Mouse (Mus musculus) CH12.LX (cell line): ENCODE measurements around the gene Ube2n. TPM values are rescaled to one million over a fixed set of nuclear protein-coding genes. Genes with fewer than 3 reads are reported as not detected.

ENCODE experiments used
- DNase-seq: peaks from one replicate; pipeline ENCODE4 v3.0.0-alpha.2; 2013; ENCODE audit errors: extremely low read depth
- H3K27ac ChIP-seq: 2 replicates; pipeline ENCODE4 v1.5.1; 2012; ENCODE audit warnings: low read depth, mild to moderate bottlenecking, control low read depth, moderate library complexity; ENCODE audit not compliant: insufficient read depth
- H3K27me3 ChIP-seq: replicated peaks from 2 replicates; pipeline ENCODE3; 2012; ENCODE audit warnings: inconsistent platforms
- H3K36me3 ChIP-seq, 2 experiments: replicated peaks in 1 of 2; 2 replicates each; pipeline versions ENCODE3 to v1.6.1; 2012; ENCODE audit warnings: inconsistent platforms in 1 of 2, low read length in 1 of 2, mild to moderate bottlenecking in 1 of 2, mixed read lengths in 1 of 2, moderate library complexity in 1 of 2; ENCODE audit not compliant: control insufficient read depth in 1 of 2, insufficient read depth in 1 of 2
- H3K4me1 ChIP-seq, 2 experiments: 2 replicates each; pipeline ENCODE4 v1.6.1; 2012; ENCODE audit warnings: inconsistent platforms in 1 of 2, moderate library complexity in 1 of 2; ENCODE audit not compliant: insufficient read depth in 2 of 2, control insufficient read depth in 1 of 2
- H3K4me2 ChIP-seq: 2 replicates; pipeline ENCODE4 v1.6.1; 2012; ENCODE audit warnings: low read depth, mild to moderate bottlenecking, control low read depth; ENCODE audit not compliant: poor library complexity, insufficient read depth, severe bottlenecking
- H3K4me3 ChIP-seq, 3 experiments: fragments of 150-350 bp in 1 of 3; sonication (generic) in 1 of 3; replicated peaks in 1 of 3; 2 replicates each; pipeline versions ENCODE3 to v1.5.1; 2011 to 2012; ENCODE audit warnings: low read depth in 2 of 3, low read length in 2 of 3, mild to moderate bottlenecking in 2 of 3, moderate library complexity in 2 of 3, control low read depth in 1 of 3, improper control_type of control experiment in 1 of 3, inconsistent platforms in 1 of 3, mixed read lengths in 1 of 3; ENCODE audit not compliant: poor library complexity in 1 of 3
- H3K79me2 ChIP-seq: replicated peaks from 2 replicates; pipeline ENCODE4 v1.6.1; 2012; ENCODE audit warnings: mild to moderate bottlenecking, moderate library complexity; ENCODE audit not compliant: control insufficient read depth, poor library complexity, insufficient read depth, severe bottlenecking; ENCODE audit errors: extremely low read depth
- H3K9ac ChIP-seq: 2 replicates; pipeline ENCODE4 v1.6.1; 2012; ENCODE audit warnings: low read depth, mild to moderate bottlenecking, control low read depth, moderate library complexity; ENCODE audit not compliant: insufficient read depth
- H3K9me3 ChIP-seq: replicated peaks from 2 replicates; pipeline ENCODE3; 2012; ENCODE audit warnings: low read length, inconsistent platforms, mixed read lengths
- CHD1 ChIP-seq: IDR thresholded peaks from 2 replicates; pipeline ENCODE4 v1.6.1; 2012; ENCODE audit warnings: low read depth, low read length, improper control_type of control experiment, inconsistent platforms
- CHD2 ChIP-seq: IDR thresholded peaks from 2 replicates; pipeline ENCODE4 v1.6.1; 2011; ENCODE audit warnings: low read length, improper control_type of control experiment
- CTCF ChIP-seq, 2 experiments: IDR thresholded peaks in 1 of 2; conservative IDR thresholded peaks in 1 of 2; 2 replicates each; pipeline ENCODE4 v1.5.1; 2011 to 2012; ENCODE audit warnings: low read depth in 2 of 2, low read length in 2 of 2, improper control_type of control experiment in 1 of 2, inconsistent platforms in 1 of 2, mild to moderate bottlenecking in 1 of 2, moderate library complexity in 1 of 2
- E2F4 ChIP-seq: IDR thresholded peaks from 2 replicates; pipeline ENCODE4 v1.6.1; 2011; ENCODE audit warnings: low read depth, low read length, improper control_type of control experiment; ENCODE audit not compliant: insufficient replicate concordance
- ELF1 ChIP-seq: IDR thresholded peaks from 2 replicates; pipeline ENCODE4 v1.6.1; 2014; ENCODE audit warnings: low read depth, mild to moderate bottlenecking, inconsistent platforms, low read length, improper control_type of control experiment
- EP300 ChIP-seq: IDR thresholded peaks from 2 replicates; pipeline ENCODE4 v1.6.1; 2011; ENCODE audit warnings: low read length, improper control_type of control experiment
- HCFC1 ChIP-seq: IDR thresholded peaks from 2 replicates; pipeline ENCODE4 v1.6.1; 2012; ENCODE audit warnings: low read depth, mild to moderate bottlenecking, inconsistent platforms, low read length, improper control_type of control experiment
- IRF4 ChIP-seq: IDR thresholded peaks from 2 replicates; pipeline ENCODE4 v1.6.1; 2014; ENCODE audit warnings: low read depth, mild to moderate bottlenecking, inconsistent platforms, low read length, improper control_type of control experiment
- JUN ChIP-seq: IDR thresholded peaks from 2 replicates; pipeline ENCODE4 v1.6.1; 2011; ENCODE audit warnings: low read depth, mild to moderate bottlenecking, low read length, improper control_type of control experiment, moderate library complexity; ENCODE audit not compliant: insufficient read depth
- MEF2A ChIP-seq: IDR thresholded peaks from 2 replicates; pipeline ENCODE4 v1.6.1; 2014; ENCODE audit warnings: low read depth, mild to moderate bottlenecking, inconsistent platforms, low read length, improper control_type of control experiment, borderline replicate concordance
- NRF1 ChIP-seq: IDR thresholded peaks from 2 replicates; pipeline ENCODE4 v1.6.1; 2014; ENCODE audit warnings: low read depth, mild to moderate bottlenecking, inconsistent platforms, low read length, improper control_type of control experiment, moderate library complexity
- SIN3A ChIP-seq: IDR thresholded peaks from 2 replicates; pipeline ENCODE4 v1.6.1; 2012; ENCODE audit warnings: low read length, improper control_type of control experiment, inconsistent platforms
- SMC3 ChIP-seq: IDR thresholded peaks from 2 replicates; pipeline ENCODE4 v1.6.1; 2011; ENCODE audit warnings: low read depth, low read length, improper control_type of control experiment
- UBTF ChIP-seq: IDR thresholded peaks from 2 replicates; pipeline ENCODE4 v1.6.1; 2012; ENCODE audit warnings: low read depth, mild to moderate bottlenecking, inconsistent platforms, low read length, improper control_type of control experiment, moderate library complexity
- USF1 ChIP-seq: IDR thresholded peaks from 2 replicates; pipeline ENCODE4 v1.6.1; 2014; ENCODE audit warnings: low read depth, mild to moderate bottlenecking, inconsistent platforms, low read length, improper control_type of control experiment
- USF2 ChIP-seq: conservative IDR thresholded peaks from 2 replicates; pipeline ENCODE4 v1.6.1; 2011; ENCODE audit warnings: low read depth, low read length, improper control_type of control experiment
- ZMIZ1 ChIP-seq: IDR thresholded peaks from 2 replicates; pipeline ENCODE4 v1.6.1; 2012; ENCODE audit warnings: low read depth, mild to moderate bottlenecking, inconsistent platforms, low read length, improper control_type of control experiment
- dilution Hi-C: fragments of 300-500 bp; cut with MboI; formaldehyde crosslinking; loops from 2 replicates; pipeline ENCODE4 v1.14.3; 2020; ENCODE audit warnings: low sequenced_read_pairs; ENCODE audit not compliant: extremely low pct_unique_long_range_greater_than_20kb, extremely low pct_ligation_motif_present
- in situ Hi-C: fragments of 300-500 bp; cut with MboI; formaldehyde crosslinking; loops from 3 replicates; pipeline ENCODE4 v1.14.3; 2019; ENCODE audit warnings: low sequenced_read_pairs, low pct_ligation_motif_present, low pct_unique_long_range_greater_than_20kb, mixed read lengths
- polyA plus RNA-seq: library from polyadenylated mRNA; unstranded; fragments of >175 nt; gene quantifications from 2 replicates; pipeline ENCODE4 v1.2.1, GENCODE M21; 2012; ENCODE audit warnings: low read depth; ENCODE audit not compliant: insufficient read length
- total RNA-seq, 2 experiments: library from RNA; depleted of rRNA; stranded (reverse); fragments of 300-350 nt in 1 of 2; fragments of >200 nt in 1 of 2; gene quantifications; 2 replicates each; pipeline ENCODE4 v1.2.3; 2012 to 2014

Gene Ube2n
- total and polyA plus RNA-seq, 3 experiments = 71.9 to 265 (median 237) TPM

DNA sequence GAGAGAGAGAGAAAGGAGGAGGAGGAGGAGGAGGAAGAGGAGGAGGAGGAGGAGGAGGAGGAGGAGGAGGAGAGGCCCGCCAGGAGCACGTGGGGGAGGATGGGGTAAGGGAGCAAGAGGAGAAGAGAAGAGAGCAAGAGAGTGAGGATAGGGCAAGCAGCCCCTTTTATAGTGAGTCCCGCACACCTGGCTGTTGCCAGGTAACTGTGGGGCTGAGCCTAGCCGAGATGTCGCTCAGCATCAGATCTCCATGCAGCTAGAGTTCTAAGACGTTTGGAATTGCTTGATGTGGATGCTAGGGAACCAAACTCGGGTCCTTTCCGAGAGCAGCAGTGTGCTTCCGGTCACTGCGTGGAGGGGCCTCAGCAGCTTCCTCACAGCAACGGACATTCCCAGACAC is 79.5 kb downstream of the Ube2n start:
- Histone ChIP-seq H3K27me3 (no peaks in the 10 kb centered on the region), H3K27ac (no peak overlapping the region), H3K4me1 (no peaks in the 10 kb centered on the region), H3K4me3 (no peak overlapping the region), H3K79me2 (no peaks in the 10 kb centered on the region), H3K9ac (no peak overlapping the region), H3K9me3 (no peaks in the 10 kb centered on the region), H3K4me2 (no peak overlapping the region), H3K36me3 (no peaks in the 10 kb centered on the region)
- DNase-seq = no peak
- TF ChIP-seq MEF2A (no peak), UBTF (no peak), IRF4 (no peak), ELF1 (no peak), CHD2 (no peak), JUN (no peak), USF2 (no peak), CHD1 (no peak), EP300 (no peak), SIN3A (no peak), SMC3 (no peak), NRF1 (no peak), E2F4 (no peak), HCFC1 (no peak), USF1 (no peak), ZMIZ1 (no peak), CTCF (conservative IDR thresholded peaks at IDR 0.05 in 1 of 2, IDR thresholded peaks at IDR 0.05 in 1 of 2; ENCODE audit: low read depth in 2 of 2, low read length in 2 of 2) (no peak)
- in situ Hi-C loops (no loop called here), dilution Hi-C loops (no loop called here)

Other genes starting within 250 kb of the Ube2n start
- gene Cradd, start 191.0 kb upstream of the Ube2n start, total RNA-seq (2012; rRNA removed) = 5.6 and 6.0 TPM in 2 replicates
- 5.2 and 5.6 TPM in 2 replicates for gene Cradd, start 191.0 kb upstream of the Ube2n start, total RNA-seq (2014; rRNA removed)
- gene Cradd, start 191.0 kb upstream of the Ube2n start, polyA plus RNA-seq = 8.2 and 8.8 TPM in 2 replicates
- gene Socs2, start 98.0 kb upstream of the Ube2n start, total RNA-seq (2012; rRNA removed) = 7.8 and 8.1 TPM in 2 replicates
- 13.8 and 15.7 TPM in 2 replicates for gene Socs2, start 98.0 kb upstream of the Ube2n start, total RNA-seq (2014; rRNA removed)
- gene Socs2, start 98.0 kb upstream of the Ube2n start, polyA plus RNA-seq = 12.0 and 16.3 TPM in 2 replicates
- gene Mrpl42, start 13.2 kb upstream of the Ube2n start, total RNA-seq (2012; rRNA removed) = 161 and 198 TPM in 2 replicates
- 381 and 389 TPM in 2 replicates for gene Mrpl42, start 13.2 kb upstream of the Ube2n start, total RNA-seq (2014; rRNA removed)
- gene Mrpl42, start 13.2 kb upstream of the Ube2n start, polyA plus RNA-seq = 197 and 223 TPM in 2 replicates
- gene Nudt4, start 49.0 kb downstream of the Ube2n start, total RNA-seq (2012; rRNA removed) = 23.7 and 33.2 TPM in 2 replicates
- 38.0 and 39.2 TPM in 2 replicates for gene Nudt4, start 49.0 kb downstream of the Ube2n start, total RNA-seq (2014; rRNA removed)
- 61.1 and 67.4 TPM in 2 replicates for gene Nudt4, start 49.0 kb downstream of the Ube2n start, polyA plus RNA-seq
- 0.63 TPM in 1 of 2 replicates, not detected in the other for gene Anapc15-ps, start 158.3 kb downstream of the Ube2n start, total RNA-seq (2012; rRNA removed)
- gene Anapc15-ps, start 158.3 kb downstream of the Ube2n start, total RNA-seq (2014; rRNA removed) = 2.8 and 5.3 TPM in 2 replicates
- gene Anapc15-ps, start 158.3 kb downstream of the Ube2n start, polyA plus RNA-seq = 1.1 TPM in 1 of 2 replicates, not detected in the other